Mouse (Mus musculus) bone marrow, adult 2 months (tissue): ENCODE measurements around the gene Sorbs1. TPM values are rescaled to one million over a fixed set of nuclear protein-coding genes. Genes with fewer than 3 reads are reported as not detected.

Experiments used
- H3K27ac ChIP-seq: fragments of 200-500 bp; 2 replicates; pipeline ENCODE4 v1.5.1; 2012; ENCODE audit warnings: low read depth, mild to moderate bottlenecking, control low read depth, inconsistent platforms, low read length; ENCODE audit not compliant: control insufficient read depth, poor library complexity, insufficient read depth
- H3K4me1 ChIP-seq: fragments of 200-500 bp; 2 replicates; pipeline ENCODE4 v1.6.1; 2011; ENCODE audit warnings: low read length; ENCODE audit not compliant: control insufficient read depth, insufficient read depth
- H3K4me3 ChIP-seq: fragments of 200-500 bp; replicated peaks from 2 replicates; pipeline ENCODE3; 2011; ENCODE audit warnings: mild to moderate bottlenecking, low read depth, low read length, control low read depth; ENCODE audit not compliant: control insufficient read depth
- CTCF ChIP-seq: fragments of 200-500 bp; IDR thresholded peaks from 2 replicates; pipeline ENCODE4 v1.5.1; 2011; ENCODE audit warnings: low read length, control low read depth; ENCODE audit not compliant: control insufficient read depth, insufficient read depth
- POLR2A ChIP-seq: fragments of 200-500 bp; IDR thresholded peaks from 2 replicates; pipeline ENCODE4 v1.6.1; 2011; ENCODE audit warnings: low read depth, mild to moderate bottlenecking, control low read depth, low read length, borderline replicate concordance; ENCODE audit not compliant: control insufficient read depth
- WGBS: fragments of 180-500 bp; shearing (Covaris S2); methylation state at CpG from one replicate; pipeline ENCODE4 v1.1.7; 2018; 5-methylcytosine and 5-hydroxymethylcytosine counted together
- polyA plus RNA-seq: library from polyadenylated mRNA; stranded (reverse); fragments of >200 nt; gene quantifications from 2 replicates; pipeline ENCODE4 v1.2.4, GENCODE M21; 2011; ENCODE audit warnings: low replicate concordance; ENCODE audit not compliant: missing spikeins, insufficient read depth, insufficient read length

The Sorbs1 gene
- polyA plus RNA-seq, 1 experiment, result 26.1 TPM

DNA sequence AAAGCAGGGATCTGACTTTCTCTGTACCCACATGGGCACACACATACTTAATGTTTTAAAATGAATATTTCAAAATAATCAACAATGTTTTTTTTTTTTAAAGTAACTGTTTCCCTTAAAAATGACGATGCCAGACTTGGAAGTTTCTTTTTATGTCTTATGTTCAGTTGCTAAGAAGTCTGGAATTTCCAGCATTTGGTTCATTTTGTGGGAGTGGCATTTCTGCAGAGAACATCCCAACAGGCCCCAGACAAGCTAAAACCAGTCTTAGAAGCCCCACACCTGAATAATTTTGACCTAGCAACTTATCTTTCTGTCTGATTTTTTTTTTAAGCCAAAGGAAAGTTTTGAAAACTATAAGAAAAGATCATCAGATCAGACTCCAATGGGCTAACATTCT lies 258.0 kb downstream of the Sorbs1 start:
- no peak for TF ChIP-seq CTCF
- no peak for TF ChIP-seq POLR2A
- H3K27ac ChIP-seq, result no peak overlapping the region
- H3K4me1 ChIP-seq, result peaks cover 1% of the 10 kb centered on the region
- 71% methylated on average over 1 of the region's 1 CpGs for WGBS
- H3K4me3 ChIP-seq, result no peak overlapping the region

DNA sequence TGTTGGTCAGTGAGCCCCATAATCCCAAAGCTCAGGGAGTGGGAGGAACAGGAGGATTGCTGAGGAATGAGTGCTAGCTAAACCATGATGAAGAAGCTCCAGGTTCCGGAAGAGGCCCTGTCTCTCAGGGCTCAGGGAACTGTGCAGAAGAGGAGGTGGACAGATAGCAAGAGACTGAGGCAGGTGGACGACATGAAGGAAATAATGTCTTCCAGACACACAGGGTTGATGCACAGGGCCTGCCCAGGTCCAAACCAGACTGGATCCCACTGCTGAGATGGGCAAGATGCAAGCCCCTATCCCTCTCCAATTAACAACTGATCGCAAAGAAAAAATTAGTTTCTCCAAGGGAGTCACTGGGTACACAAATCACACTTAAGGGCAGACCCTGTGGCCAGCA lies 258.8 kb downstream of the Sorbs1 start:
- Histone ChIP-seq H3K4me3 (no peak overlapping the region), H3K27ac (no peak overlapping the region), H3K4me1 (peaks cover 1% of the 10 kb centered on the region)
- WGBS, result 87% methylated on average over 3 of the region's 3 CpGs
- TF ChIP-seq POLR2A (no peak), CTCF (no peak)

DNA sequence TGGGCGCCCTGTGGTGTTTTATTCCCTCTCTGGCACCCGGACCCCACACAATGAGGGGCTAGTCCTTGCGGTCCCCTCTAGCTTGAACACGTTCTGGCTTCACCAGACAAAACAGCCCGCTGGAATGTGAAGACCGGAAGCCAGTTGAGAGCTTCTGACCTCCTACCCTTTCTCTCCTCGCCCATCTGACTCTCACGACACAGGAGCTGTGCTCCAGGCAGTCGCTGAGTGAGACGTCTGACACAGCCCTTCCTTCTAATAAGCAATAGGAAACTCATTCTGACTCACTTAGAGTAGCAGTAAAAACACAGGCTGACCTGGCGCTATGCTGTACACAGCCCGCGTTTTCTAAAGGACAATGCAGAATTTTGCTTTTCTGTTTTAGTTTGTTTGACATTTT lies 259.8 kb downstream of the Sorbs1 start:
- 56% methylated on average over 13 of the region's 13 CpGs for WGBS
- H3K27ac ChIP-seq, result no peak overlapping the region
- peaks cover 1% of the 10 kb centered on the region for H3K4me1 ChIP-seq
- TF ChIP-seq CTCF, result no peak
- no peak overlapping the region for H3K4me3 ChIP-seq

DNA sequence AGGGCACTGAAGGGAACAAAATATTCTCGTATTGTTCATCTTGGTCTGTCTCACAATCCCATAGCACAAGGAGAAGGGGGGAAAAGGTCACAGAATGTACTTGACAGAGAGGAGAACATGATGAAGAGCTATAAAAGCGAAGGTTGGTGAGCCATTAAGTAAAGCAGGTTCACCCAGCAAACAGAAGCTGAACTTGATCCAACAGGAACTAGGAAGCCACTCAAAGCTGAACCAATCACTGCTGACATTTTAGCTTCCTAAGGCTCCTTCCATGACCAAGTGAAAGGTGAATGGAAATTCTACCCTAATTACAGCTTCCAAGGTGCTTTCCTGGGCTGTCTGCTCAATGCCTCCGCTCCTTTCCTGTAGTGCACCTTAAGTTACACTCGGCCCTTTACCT lies 262.5 kb downstream of the Sorbs1 start:
- WGBS, result 86% methylated on average over 4 of the region's 4 CpGs
- Histone ChIP-seq H3K4me1 (no peaks in the 10 kb centered on the region; the same call in 1 of the 2 replicates), H3K27ac (no peak overlapping the region), H3K4me3 (no peak overlapping the region)
- TF ChIP-seq POLR2A, result no peak
- TF ChIP-seq CTCF, result no peak

DNA sequence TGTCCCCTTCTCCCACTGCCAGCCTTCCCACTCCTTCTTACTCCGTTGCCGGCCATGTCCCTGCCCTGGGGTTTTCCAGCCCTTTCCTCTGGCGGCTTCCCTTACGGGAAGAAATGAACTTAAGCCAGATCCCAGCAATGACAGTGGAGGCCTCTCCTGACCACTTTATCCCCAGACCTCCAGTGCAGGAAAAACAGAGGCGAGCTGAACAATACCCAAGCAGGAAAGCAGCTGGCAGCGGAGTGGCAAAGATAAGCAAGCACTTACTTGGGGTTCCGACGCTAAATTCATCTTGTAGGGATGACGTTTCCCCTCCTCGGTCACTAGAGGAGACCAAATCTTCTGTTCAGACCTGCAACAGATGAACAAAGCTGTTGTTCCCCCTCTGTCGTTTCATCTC lies 264.2 kb downstream of the Sorbs1 start:
- WGBS, result 64% methylated on average over 11 of the region's 11 CpGs
- TF ChIP-seq CTCF (no peak), POLR2A (no peak)
- H3K4me3 ChIP-seq, result no peak overlapping the region
- H3K4me1 ChIP-seq, result no peaks in the 10 kb centered on the region; the same call in 1 of the 2 replicates
- no peak overlapping the region for H3K27ac ChIP-seq

DNA sequence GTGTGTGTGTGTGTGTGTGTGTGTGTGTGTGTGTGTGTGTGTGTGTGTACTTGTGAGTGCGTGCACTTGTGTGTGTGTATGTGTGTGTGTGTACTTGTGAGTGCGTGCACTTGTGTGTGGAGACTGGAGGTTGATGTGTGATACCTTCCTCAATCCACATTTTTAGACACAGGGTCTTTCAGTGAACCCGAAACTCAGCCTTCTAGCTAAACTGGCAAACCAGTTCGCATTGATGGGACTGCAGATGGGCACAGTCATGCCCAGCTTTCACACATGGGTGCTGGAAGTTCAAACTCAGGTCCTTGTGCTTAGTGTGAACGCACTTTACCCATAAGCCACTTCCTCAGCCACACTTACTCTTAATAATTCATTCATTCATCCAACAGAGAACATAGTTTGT lies 265.1 kb downstream of the Sorbs1 start:
- Histone ChIP-seq H3K4me1 (no peaks in the 10 kb centered on the region), H3K27ac (no peak overlapping the region), H3K4me3 (no peak overlapping the region)
- TF ChIP-seq CTCF (no peak), POLR2A (no peak)
- WGBS, result 90% methylated on average over 5 of the region's 5 CpGs

DNA sequence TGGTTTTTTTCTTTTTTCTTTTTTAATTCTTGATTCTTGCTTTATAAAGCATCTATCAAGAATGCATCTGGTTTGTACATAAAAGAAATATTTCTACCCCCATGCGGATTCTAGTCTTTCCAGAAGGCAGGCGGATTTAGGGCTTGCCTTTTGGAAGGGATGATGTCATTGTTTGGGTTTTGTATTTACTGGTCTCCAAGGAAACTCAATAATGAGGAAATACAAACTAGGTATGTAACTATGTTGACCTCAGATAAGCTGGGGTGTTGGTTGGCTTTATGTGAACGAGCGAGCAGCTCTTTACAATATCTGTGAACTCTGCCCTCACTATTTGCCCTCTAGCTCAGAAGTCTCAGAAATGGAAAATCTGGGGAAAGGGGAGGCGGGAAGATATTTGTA lies 266.3 kb downstream of the Sorbs1 start:
- no peak overlapping the region for H3K27ac ChIP-seq
- no peak for TF ChIP-seq CTCF
- no peak for TF ChIP-seq POLR2A
- H3K4me1 ChIP-seq, result no peaks in the 10 kb centered on the region; the same call in 1 of the 2 replicates
- H3K4me3 ChIP-seq, result no peak overlapping the region
- WGBS, result 78% methylated on average over 5 of the region's 5 CpGs

DNA sequence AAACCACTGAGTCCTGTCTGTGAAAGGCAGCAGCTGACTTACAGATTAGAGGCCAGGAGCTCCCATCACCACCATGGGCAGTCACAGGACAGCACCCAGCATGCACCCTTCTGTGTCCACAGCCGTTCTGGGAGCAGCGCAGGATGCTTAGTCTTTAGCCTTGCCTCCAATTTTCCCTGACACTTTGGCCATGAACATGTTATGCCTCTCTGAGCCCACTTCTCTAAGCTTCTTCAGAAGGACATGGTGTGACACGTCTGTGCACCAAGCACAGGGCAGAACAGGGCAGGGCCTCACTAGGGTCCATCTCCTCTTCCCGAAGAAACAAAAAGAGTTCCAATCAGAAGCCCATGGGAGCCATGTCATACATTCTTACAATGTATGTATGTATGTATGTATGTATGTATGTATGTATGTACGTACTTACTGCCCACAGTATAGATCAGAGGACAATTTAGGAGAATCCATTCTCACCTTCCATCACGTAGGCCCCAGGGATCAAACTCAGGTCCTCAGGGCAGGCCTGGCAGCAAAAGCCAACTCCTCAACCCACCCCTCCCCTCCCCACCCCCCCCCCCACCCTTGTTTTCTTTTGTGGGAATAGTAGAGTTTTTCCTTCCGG lies 266.8 kb downstream of the Sorbs1 start:
- Histone ChIP-seq H3K4me3 (no peak overlapping the region), H3K27ac (no peak overlapping the region), H3K4me1 (no peaks in the 10 kb centered on the region; the same call in 1 of the 2 replicates)
- 92% methylated on average over 7 of the region's 7 CpGs for WGBS
- TF ChIP-seq POLR2A (no peak), CTCF (no peak)

Other genes with a start within 250 kb of the Sorbs1 start
- gene Pdlim1, start 241.9 kb downstream of the Sorbs1 start, polyA plus RNA-seq, result 34.1 and 51.6 TPM in 2 replicates
- 14.8 and 15.5 TPM in 2 replicates for gene Aldh18a1, start 74.7 kb upstream of the Sorbs1 start, polyA plus RNA-seq
- gene Tctn3, start 98.5 kb upstream of the Sorbs1 start, polyA plus RNA-seq, result 1.2 and 2.7 TPM in 2 replicates
- 9.9 and 17.6 TPM in 2 replicates for gene Entpd1, start 98.6 kb upstream of the Sorbs1 start, polyA plus RNA-seq
- gene Cc2d2b, start 235.0 kb upstream of the Sorbs1 start, polyA plus RNA-seq, result 3.9 TPM in 1 of 2 replicates, not detected in the other